Mouse (Mus musculus) left cerebral cortex, adult 9 months (tissue): ENCODE measurements around the gene Pan3.

ENCODE experiments used
- DNase-seq, 2 experiments: peaks; one replicate each; pipeline ENCODE4 v3.0.0; 2022; ENCODE audit warnings: low spot score in 2 of 2

Pan3 gene

DNA sequence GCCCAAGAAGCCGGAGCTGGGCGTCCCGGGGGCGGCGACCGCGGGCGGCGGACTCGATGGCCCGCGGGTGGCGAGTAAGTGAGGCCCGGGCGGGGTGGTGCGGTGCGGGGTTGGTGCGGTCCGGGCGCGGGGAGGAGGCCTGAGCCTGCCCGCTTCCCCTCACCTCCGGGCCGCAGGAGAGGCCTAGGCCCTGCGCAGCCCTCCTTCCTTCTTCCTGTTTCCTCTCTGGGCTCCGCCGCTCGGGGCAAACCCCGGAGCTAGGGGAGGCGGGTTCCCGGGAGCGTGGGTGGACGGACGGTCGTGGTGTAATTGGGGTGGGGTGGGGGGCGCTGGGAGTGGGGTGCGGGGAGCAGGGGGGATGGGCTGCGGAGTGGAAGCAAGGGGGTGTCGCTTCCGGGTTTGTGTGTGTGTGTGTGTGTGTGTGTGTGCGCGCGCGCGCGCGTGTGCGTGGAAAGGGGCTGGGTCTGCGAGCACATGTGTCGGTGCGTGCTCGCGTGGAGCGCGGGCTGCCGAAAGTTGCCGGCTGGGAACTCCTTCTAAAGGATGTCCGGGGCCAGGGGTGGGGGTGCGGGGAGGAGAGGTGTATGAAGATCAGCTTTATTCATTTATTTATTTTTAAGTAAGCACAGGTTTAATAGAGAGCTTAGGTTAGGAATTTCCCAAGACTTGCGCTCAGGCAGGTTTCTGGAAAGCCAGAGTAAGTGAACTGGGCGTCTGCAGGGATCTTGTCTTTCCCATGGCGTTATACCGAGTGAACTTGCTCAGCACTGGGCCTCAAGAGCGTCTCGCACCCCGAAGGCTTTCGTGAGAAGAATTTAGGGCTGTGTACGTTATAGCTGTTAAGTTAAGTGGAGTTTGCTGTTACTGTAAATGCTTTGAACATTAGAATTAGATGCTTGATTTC is 1.2 kb downstream of the Pan3 start:
- peak; percentile 28 to 66 for DNase-seq

DNA sequence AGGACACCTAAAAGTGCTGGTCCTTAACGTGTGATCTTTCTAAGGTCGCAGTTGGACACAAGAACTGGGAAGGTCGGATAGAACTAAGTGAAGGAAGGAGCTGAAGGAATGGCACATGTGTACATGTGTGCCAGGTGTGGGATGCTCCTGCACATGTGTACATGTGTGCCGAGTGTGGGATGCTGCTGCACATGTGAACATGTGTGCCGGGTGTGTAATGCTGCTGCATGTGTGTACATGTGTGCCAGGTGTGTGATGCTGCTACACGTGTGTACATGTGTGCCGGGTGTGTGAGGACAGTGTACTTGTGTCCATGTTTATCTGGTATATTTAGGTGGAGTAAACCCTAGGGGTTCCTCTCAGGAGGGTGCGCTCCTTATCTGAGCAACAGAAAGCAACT is 3.0 kb downstream of the Pan3 start:
- no peak for DNase-seq

GRCm38 (mm10) chr5:147435224-147435623 is 5.3 kb downstream of the Pan3 start:
- DNase-seq, result no peak

DNA sequence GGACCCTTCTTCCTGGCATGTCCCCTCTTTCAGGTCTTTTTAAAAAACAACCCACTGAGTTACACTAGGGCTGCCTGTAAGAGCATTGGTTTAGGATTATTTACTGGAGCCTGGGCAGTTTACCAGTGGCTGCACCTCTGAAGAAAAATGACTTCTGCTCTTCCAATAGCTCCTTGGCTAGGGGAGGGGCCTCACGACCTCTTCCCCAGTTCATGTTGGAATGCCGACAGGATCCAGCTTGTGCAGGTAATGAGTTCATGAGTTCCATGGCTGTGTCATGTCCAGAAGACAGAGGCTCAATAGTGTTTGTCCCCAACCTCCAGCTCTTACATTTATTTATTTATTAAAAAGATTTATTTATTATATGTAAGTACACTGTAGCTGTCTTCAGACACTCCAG is 5.8 kb downstream of the Pan3 start:
- no peak for DNase-seq

GRCm38 (mm10) chr5:147436491-147436890 is 6.5 kb downstream of the Pan3 start:
- DNase-seq, result no peak

GRCm38 (mm10) chr5:147440996-147441507 is 11.1 kb downstream of the Pan3 start:
- no peak for DNase-seq

GRCm38 (mm10) chr5:147441979-147442378 is 12.0 kb downstream of the Pan3 start:
- DNase-seq, result no peak

DNA sequence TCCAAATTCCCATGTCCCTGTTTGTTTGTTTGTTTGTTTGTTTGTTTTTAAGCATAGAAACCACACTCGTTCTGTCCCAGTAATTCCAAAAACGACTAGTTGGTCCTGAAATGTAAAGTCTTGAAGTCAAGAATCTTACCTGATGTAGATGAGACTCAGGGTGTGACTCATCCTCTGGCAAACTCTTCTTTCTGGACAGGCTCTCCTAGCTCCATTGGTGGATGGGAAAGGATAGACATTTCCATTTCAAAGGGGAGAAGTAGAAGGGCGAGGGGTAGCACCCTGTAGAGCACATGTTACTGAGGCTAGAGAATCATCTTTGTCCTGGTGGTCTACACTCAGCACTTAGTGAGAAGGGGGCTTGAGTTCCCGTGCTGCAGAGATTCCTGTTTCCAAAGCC is 12.8 kb downstream of the Pan3 start:
- DNase-seq, result no peak

GRCm38 (mm10) chr5:147444298-147444697 is 14.3 kb downstream of the Pan3 start:
- DNase-seq, result no peak

- DNase-seq, result no peak
Measured at GRCm38 (mm10) chr5:147444757-147445156, 14.8 kb downstream of the Pan3 start.

DNA sequence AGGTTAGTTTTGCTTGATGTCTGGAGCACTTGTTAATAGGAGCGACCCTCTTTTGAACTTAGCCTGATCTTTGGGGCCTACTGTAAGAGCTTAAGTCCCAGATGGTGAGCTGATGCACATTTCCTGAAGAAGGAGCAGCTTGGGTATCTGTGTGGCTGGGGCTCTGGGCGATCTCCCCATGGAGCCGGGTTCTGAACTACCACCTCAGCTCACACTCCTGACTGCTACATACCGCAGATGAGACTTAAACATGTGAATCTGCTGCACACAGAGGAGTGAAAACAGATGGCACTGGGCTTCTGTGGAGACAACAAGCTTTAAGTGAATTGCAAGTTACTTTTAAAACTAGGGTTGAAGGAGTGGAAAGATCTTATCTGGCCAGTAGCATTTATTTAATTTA is 15.3 kb downstream of the Pan3 start:
- peak in 1 of 2 experiments; percentile 24 for DNase-seq

DNA sequence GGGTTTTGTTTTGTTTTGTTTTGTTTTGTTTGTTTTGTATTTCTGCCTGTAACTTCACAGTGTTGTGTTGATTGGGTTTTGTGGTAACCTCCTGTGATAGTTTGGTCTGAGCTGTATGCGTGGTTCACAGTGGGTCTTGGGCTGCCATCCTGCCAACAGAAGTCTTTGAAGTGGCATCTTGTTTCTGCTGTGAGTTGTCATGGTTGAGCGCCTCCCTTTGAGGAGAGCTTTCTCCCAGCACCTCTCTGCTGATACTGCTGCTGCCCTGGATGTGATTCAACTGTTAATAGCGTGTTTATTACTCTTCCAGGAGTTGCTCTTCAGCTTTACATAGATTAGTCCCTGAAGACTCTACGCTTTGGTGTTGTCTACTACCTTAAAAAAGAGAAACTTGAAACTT is 18.6 kb downstream of the Pan3 start:
- DNase-seq, result no peak

- DNase-seq, result no peak
Measured at GRCm38 (mm10) chr5:147448933-147449332, 19.0 kb downstream of the Pan3 start.

DNA sequence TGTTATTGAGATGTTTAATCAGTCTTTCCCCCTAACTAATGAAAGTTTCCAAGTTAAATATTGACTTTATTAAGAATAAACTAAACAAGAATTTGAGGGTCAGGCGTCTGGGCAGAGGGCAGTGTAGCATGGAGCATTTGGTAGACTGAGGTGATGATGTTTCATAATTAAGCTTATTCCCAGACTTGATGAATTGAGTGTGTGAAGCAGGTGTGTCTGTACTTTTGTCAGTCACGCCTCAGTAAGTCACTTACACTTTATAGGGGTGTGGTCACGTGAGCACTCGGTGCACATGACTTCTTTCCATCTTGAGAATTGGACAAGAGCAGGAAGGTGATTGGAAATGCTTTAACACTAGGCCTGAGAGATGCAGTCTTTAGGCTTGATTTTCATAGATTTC is 26.5 kb downstream of the Pan3 start:
- no peak for DNase-seq

DNA sequence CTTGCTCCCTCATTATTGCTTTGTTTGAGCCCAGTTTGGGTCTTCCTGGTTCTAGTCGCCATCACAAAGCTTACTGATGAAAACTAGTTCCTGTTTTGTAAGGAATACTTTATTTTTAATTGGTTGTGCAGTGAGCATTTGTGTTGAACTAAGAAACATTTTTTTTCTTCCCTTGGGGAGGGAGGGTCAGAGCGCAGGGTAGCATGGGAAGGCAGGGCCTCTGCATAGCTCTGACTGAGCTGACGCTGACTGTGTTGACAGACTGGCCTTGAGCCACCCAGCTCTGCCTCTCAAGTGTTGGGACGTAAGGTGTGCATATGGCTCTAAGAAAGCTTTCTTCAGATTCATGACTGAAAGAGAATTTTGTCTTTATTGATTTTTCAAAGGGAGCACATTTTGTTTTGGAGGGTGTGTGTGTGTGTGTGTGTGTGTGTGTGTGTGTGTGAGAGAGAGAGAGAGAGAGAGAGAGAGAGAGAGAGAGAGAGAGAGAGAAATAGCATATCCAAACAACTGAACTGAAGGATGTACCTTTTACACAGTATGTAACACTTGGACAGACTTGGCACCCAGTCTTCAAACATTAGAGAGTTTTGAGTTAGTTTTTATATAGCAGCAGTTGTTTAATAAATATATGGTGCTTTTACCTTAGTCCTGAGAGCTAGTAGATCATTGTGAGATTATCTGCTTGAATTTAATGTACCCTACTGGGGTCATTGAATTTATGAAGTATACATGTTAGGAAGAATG is 30.0 kb downstream of the Pan3 start:
- DNase-seq, result no peak

DNA sequence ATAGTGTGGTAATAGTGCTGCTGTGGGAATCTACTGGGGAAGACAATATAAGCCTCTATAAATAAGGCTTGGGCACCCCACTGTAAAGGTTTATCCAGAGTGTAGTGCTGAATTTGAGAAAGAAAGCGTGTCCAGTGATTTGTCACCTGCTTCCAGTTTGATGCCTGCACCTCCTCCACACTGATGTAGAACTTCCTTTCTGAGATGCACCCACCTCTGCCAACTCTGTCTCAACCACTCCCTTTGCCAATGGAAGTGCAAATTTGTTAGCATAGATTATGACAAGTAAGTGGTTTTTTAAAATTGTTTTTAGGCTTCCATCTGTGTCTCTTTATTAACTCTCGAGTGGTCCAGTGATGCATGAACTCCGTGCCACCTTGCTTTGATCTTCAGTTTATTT is 33.3 kb downstream of the Pan3 start:
- DNase-seq, result peak in 1 of 2 experiments; percentile 32

DNA sequence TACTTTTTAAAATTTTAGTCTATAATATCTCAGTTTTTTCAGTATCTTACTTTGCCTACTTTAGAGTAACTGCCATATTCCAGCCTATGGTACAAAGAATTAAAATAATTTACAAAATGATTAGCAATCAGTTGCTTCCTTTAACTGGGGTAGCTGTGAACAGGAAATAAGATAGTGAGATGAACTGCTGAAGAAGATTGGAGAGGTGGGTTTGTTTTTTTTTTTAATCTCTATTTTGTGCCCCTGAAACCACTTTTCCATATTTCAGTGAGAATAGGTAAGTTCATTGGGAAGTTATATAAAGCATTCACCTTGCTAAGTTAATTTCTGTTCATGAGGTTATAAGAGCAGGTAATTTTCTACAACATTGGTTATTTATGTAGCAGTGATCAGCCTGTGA is 36.4 kb downstream of the Pan3 start:
- DNase-seq, result no peak

GRCm38 (mm10) chr5:147471163-147471562 is 41.2 kb downstream of the Pan3 start:
- DNase-seq, result no peak

DNA sequence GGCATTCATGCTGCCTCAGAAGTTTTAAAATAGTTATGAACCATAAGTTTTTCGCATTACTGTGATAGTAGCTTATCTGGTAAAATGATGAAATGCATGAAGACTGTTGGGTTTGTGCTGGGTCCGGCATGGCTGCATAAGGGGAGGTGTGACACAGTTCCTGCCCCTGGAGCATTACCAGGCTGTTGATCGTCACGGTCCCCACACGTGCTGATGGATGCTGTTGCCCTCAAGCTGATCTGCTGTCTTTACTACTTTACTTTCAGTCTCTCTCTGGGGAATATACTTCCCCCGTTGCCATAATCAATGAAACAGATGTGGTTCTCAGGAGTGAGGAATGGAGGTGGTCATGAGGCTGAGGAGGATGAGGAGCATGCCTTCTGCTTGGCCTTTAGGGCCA is 43.1 kb downstream of the Pan3 start:
- no peak for DNase-seq

DNA sequence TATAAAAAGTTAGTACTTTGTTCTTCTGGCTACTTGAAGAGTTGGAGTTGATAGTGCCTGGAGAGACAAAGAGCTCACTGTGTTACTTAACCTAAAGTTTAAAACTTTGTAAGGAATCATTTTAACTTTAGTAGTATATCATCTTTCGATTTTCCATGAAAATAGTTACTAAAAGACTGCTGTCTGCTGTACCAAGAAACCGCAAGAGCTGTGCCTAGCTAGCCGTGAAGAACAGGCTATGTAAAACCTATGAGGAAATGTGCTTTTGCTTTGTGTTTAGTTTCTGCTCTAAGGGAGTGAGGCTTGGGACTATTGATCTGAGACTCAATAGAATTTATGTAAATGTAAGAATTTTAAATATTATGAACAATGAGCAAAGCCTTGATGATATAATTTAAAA is 43.9 kb downstream of the Pan3 start:
- DNase-seq, result no peak

GRCm38 (mm10) chr5:147476109-147476508 is 46.1 kb downstream of the Pan3 start:
- no peak for DNase-seq

- DNase-seq, result no peak
Measured at GRCm38 (mm10) chr5:147477106-147477505, 47.1 kb downstream of the Pan3 start.

- no peak for DNase-seq
Measured at GRCm38 (mm10) chr5:147479341-147479740, 49.4 kb downstream of the Pan3 start.
